Mouse (Mus musculus) layer of hippocampus, adult 18-20 months (tissue): ENCODE results near the gene Mtx1. TPM values are rescaled to one million over a fixed set of nuclear protein-coding genes. Genes with fewer than 3 reads are reported as not detected.

Source experiments
- DNase-seq, 2 experiments: peaks; one replicate each; pipeline ENCODE4 v3.0.0; 2022; ENCODE audit warnings: low spot score in 2 of 2
- microRNA-seq, 2 experiments: library from miRNA; unstranded; fragments of <30 nt; microRNA quantifications; one replicate each; pipeline ENCODE4 v1.2.0; 2021
- total RNA-seq, 2 experiments: library from RNA; stranded (reverse); gene quantifications; 2 replicates each; pipeline ENCODE4 v1.2.3; 2021

The Mtx1 gene
- total RNA-seq, 2 experiments from 2014 or later = 84.9 to 91.6 TPM

DNA sequence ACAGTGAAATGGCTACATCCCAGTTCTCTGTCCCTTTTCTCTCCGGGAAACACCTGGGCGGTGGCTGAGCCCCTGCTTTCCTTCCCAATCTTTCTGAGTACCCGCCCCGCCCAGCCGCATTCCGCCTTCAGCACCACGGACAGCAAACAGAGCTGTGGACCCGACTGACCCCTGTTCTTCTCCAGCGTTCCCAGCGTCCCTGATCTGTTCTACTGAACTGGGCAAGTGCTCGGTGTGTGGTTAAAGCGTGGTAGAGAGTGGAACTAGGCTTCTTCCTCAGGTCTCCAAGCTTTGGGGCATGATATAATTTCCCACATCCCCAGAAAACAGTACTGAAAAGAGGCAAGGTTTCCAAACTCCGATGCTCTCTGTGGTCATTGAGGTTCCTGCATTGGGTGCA lies 67.7 kb downstream of the Mtx1 start:
- DNase-seq = no peak

Small RNA genes within 50 kb of the gene (microRNA-seq; reads per million reads assigned to microRNA genes)
- 6,114 to 6,663 reads per million in 2 experiments for gene Mir92b

Other genes starting within 250 kb of the Mtx1 start
- gene Rusc1, start 133.8 kb downstream of the Mtx1 start, total RNA-seq = 100 to 1,000 TPM; 128 to 134 TPM
- not detected for gene Gm43738, start 126.0 kb downstream of the Mtx1 start, total RNA-seq
- gene Fdps, start 125.1 kb downstream of the Mtx1 start, total RNA-seq = 10 to 100 TPM; 83.7 to 91.9 TPM
- under 1 TPM in 1 of 2 experiments, not detected in 1; 0.15 TPM for gene Pklr, start 90.9 kb downstream of the Mtx1 start, total RNA-seq
- gene Hcn3, start 66.9 kb downstream of the Mtx1 start, total RNA-seq = 10 to 100 TPM in 1 of 2 experiments, 1 to 10 TPM in 1; 9.6 to 13.1 TPM
- gene Clk2, start 62.3 kb downstream of the Mtx1 start, total RNA-seq = 10 to 100 TPM; 42.3 to 43.5 TPM
- 10 to 100 TPM; 68.5 to 69.8 TPM for gene Scamp3, start 49.6 kb downstream of the Mtx1 start, total RNA-seq
- 10 to 100 TPM; 49.0 to 59.9 TPM for gene Fam189b, start 43.9 kb downstream of the Mtx1 start, total RNA-seq
- 10 to 100 TPM; 57.3 to 59.9 TPM for gene Gba, start 24.2 kb downstream of the Mtx1 start, total RNA-seq
- gene Thbs3, start 11.9 kb downstream of the Mtx1 start, total RNA-seq = 10 to 100 TPM; 30.5 to 30.7 TPM
- gene Muc1, start 2.0 kb upstream of the Mtx1 start, total RNA-seq = under 1 TPM; 0.71 to 0.84 TPM
- 10 to 100 TPM; 78.0 to 81.3 TPM for gene Krtcap2, start 18.9 kb upstream of the Mtx1 start, total RNA-seq
- gene Trim46, start 19.2 kb upstream of the Mtx1 start, total RNA-seq = 10 to 100 TPM; 83.1 to 86.0 TPM
- 10 to 100 TPM; 64.2 to 66.9 TPM for gene Dpm3, start 32.3 kb upstream of the Mtx1 start, total RNA-seq
- gene Slc50a1, start 43.5 kb upstream of the Mtx1 start, total RNA-seq = 10 to 100 TPM; 43.7 to 52.2 TPM
- 10 to 100 TPM in 1 of 2 experiments, 1 to 10 TPM in 1; 8.4 to 11.4 TPM for gene Efna1, start 54.1 kb upstream of the Mtx1 start, total RNA-seq
- 10 to 100 TPM; 78.2 to 80.1 TPM for gene Efna3, start 95.9 kb upstream of the Mtx1 start, total RNA-seq
- gene Efna4, start 110.9 kb upstream of the Mtx1 start, total RNA-seq = under 1 TPM; 0.53 to 0.77 TPM
- 100 to 1,000 TPM; 120 to 126 TPM for gene Adam15, start 122.9 kb upstream of the Mtx1 start, total RNA-seq
- under 1 TPM; 0.22 to 0.41 TPM for gene Dcst2, start 134.9 kb upstream of the Mtx1 start, total RNA-seq
- gene Dcst1, start 138.2 kb upstream of the Mtx1 start, total RNA-seq = not detected
- gene Zbtb7b, start 167.7 kb upstream of the Mtx1 start, total RNA-seq = 10 to 100 TPM; 12.1 to 16.8 TPM
- 1 to 10 TPM; 2.5 to 4.4 TPM for gene Lenep, start 175.7 kb upstream of the Mtx1 start, total RNA-seq
- 10 to 100 TPM; 39.8 to 39.9 TPM for gene Flad1, start 184.8 kb upstream of the Mtx1 start, total RNA-seq
- 1 to 10 TPM; 2.3 to 2.4 TPM for gene Cks1b, start 191.3 kb upstream of the Mtx1 start, total RNA-seq
- gene Shc1, start 191.4 kb upstream of the Mtx1 start, total RNA-seq = 10 to 100 TPM; 11.5 to 12.8 TPM
- gene Pygo2, start 203.1 kb upstream of the Mtx1 start, total RNA-seq = 10 to 100 TPM; 60.4 to 64.9 TPM
- 10 to 100 TPM; 37.7 to 41.2 TPM for gene Pbxip1, start 209.6 kb upstream of the Mtx1 start, total RNA-seq
- gene Pmvk, start 227.5 kb upstream of the Mtx1 start, total RNA-seq = 10 to 100 TPM; 29.4 to 34.3 TPM